Mouse (Mus musculus) kidney, embryonic 14.5 days (tissue): Measurements from ENCODE around the gene Scap. TPM values are rescaled to one million over a fixed set of nuclear protein-coding genes. Genes with fewer than 3 reads are reported as not detected.
"Not testable (repeated sequence)": the region's sequence is repeated elsewhere in the genome, so short reads cannot be mapped to it uniquely, and the experiment has no call there.

Experiments
- ATAC-seq: fragments of 200-750 bp; cut with Nextera tagmentation; 2 replicates; pipeline ENCODE4 v1.8.0; 2017; ENCODE audit warnings: moderate number of reproducible peaks, mild to moderate bottlenecking, moderate TSS enrichment, moderate library complexity; ENCODE audit not compliant: low FRiP score, low TSS enrichment
- H3K27ac ChIP-seq: fragments of 300-500 bp; sonication (generic); 2 replicates; pipeline ENCODE4 v1.5.1; 2014; ENCODE audit warnings: low read depth, mild to moderate bottlenecking, low read length, moderate library complexity, mixed read lengths
- H3K27me3 ChIP-seq: fragments of 300-500 bp; sonication (generic); 2 replicates; pipeline ENCODE4 v1.6.1; 2014; ENCODE audit warnings: mild to moderate bottlenecking, low read length; ENCODE audit not compliant: control insufficient read depth, insufficient read depth
- H3K36me3 ChIP-seq: fragments of 300-500 bp; sonication (generic); 2 replicates; pipeline ENCODE4 v1.6.1; 2014; ENCODE audit warnings: low read length, mixed read lengths; ENCODE audit not compliant: control insufficient read depth, insufficient read depth
- H3K4me1 ChIP-seq: fragments of 300-500 bp; sonication (generic); 2 replicates; pipeline ENCODE4 v1.6.1; 2014; ENCODE audit warnings: low read length, mixed read lengths; ENCODE audit not compliant: control insufficient read depth, insufficient read depth
- H3K4me2 ChIP-seq: fragments of 300-500 bp; sonication (generic); replicated peaks from 2 replicates; pipeline ENCODE4 v1.6.1; 2014; ENCODE audit warnings: low read depth, mild to moderate bottlenecking, low read length
- H3K4me3 ChIP-seq: fragments of 300-500 bp; sonication (generic); 2 replicates; pipeline ENCODE4 v1.5.1; 2014; ENCODE audit warnings: mild to moderate bottlenecking, low read length
- H3K9ac ChIP-seq: fragments of 300-500 bp; sonication (generic); 2 replicates; pipeline ENCODE4 v1.6.1; 2014; ENCODE audit warnings: low read depth, mild to moderate bottlenecking, low read length, moderate library complexity
- H3K9me3 ChIP-seq: fragments of 300-500 bp; sonication (generic); 2 replicates; pipeline ENCODE4 v1.6.1; 2016; ENCODE audit warnings: low read length; ENCODE audit not compliant: control insufficient read depth
- WGBS: fragments of 180-500 bp; shearing (Covaris S2); extraction: QIAGEN DNeasy Blood & Tissue Kit; methylation state at CpG from one replicate; pipeline ENCODE4 v1.1.7; 2014; 5-methylcytosine and 5-hydroxymethylcytosine counted together
- polyA plus RNA-seq: library from polyadenylated mRNA; unstranded; fragments of >200 nt; fragmentation: Nextera tagmentation; extraction: Ambion mirVana; gene quantifications from 2 replicates; pipeline ENCODE4 v1.2.1, GENCODE M21; 2014

Gene Scap
- polyA plus RNA-seq, 1 experiment from 2014 or later, result 37.5 TPM

DNA sequence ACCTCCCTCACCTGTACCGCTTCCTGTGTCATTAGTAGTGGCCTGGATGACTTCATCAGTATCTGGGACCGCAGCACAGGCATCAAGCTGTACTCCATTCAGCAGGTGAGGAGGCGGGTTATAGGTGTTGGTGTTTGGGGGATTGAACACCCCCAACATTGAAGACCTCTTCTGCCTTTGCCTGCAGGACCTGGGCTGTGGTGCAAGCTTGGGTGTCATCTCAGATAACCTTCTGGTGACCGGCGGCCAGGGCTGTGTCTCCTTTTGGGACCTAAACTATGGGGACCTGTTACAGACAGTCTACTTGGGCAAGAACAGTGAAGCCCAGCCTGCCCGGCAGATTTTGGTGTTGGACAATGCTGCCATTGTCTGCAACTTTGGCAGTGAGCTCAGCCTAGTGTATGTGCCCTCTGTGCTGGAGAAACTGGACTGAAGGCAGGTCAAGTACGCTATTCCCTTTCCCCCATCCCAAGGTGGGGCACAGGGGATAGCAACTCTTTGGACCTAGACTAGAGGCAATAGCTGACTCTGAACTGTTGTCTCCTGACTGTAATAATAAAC lies 51.4 kb downstream of the Scap start:
- WGBS, result 92% methylated on average over 7 of the region's 7 CpGs

DNA sequence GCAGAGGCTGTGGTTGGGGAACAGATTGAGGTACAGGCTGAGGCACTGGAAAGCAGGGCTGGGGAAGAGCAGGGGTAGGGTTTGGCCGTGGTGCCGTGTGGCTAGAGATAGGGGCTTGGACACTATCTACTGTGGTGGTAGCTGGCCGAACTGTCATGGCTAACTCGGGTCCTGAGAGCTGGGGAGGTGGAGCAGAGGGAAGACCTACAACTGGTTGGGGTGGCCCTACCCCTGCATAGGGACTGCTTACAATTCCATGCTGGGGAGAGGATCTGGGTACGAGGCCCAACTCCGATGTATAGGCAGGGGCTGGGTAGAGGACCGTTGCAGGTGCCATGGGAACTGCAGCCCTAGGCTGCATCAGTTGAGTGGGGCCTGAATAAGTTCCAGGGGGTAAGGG lies 54.9 kb downstream of the Scap start:
- no peak overlapping the region for H3K4me3 ChIP-seq
- 95% methylated on average over 7 of the region's 7 CpGs for WGBS
- H3K4me1 ChIP-seq, result no peaks in the 10 kb centered on the region
- no peak overlapping the region for H3K27ac ChIP-seq
- H3K9me3 ChIP-seq, result no peaks in the 10 kb centered on the region
- H3K36me3 ChIP-seq, result peaks cover 98% of the 10 kb centered on the region
- ATAC-seq, result no peak
- H3K9ac ChIP-seq, result no peak overlapping the region
- no peak overlapping the region for H3K4me2 ChIP-seq
- no peaks in the 10 kb centered on the region for H3K27me3 ChIP-seq

More for the DNA sequence above, 51.4 kb downstream of the Scap start:
- H3K9me3 ChIP-seq, result no peaks in the 10 kb centered on the region
- H3K4me3 ChIP-seq, result no peak overlapping the region
- peaks cover 76% of the 10 kb centered on the region for H3K36me3 ChIP-seq
- H3K27ac ChIP-seq, result no peak overlapping the region
- no peak for ATAC-seq
- no peaks in the 10 kb centered on the region for H3K27me3 ChIP-seq
- H3K4me1 ChIP-seq, result no peaks in the 10 kb centered on the region
- H3K9ac ChIP-seq, result no peak overlapping the region
- H3K4me2 ChIP-seq, result no peak overlapping the region

DNA sequence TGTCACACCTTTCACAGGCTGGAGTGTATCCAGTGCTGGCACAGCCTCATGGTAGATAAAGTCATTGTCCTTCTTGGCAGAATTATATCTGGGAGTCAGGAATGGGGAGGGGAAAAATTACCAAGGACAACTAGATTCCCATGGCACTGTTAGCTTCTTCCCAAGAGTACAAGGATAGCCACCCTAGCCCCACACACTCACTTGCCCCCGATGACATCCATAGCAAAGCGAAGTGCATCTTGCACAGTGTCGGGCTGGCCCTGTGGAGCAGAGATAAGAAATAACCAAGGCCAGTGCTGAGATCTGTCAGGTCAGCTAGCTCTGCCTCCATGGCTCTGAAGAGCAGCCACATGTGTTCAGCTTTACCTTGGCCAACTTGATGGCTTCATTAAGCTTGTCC lies 57.8 kb downstream of the Scap start:
- ATAC-seq, result no peak
- Histone ChIP-seq H3K4me3 (no peak overlapping the region), H3K4me1 (no peaks in the 10 kb centered on the region), H3K9ac (no peak overlapping the region), H3K27ac (no peak overlapping the region), H3K36me3 (peaks cover 85% of the 10 kb centered on the region), H3K4me2 (no peak overlapping the region), H3K27me3 (no peaks in the 10 kb centered on the region), H3K9me3 (no peaks in the 10 kb centered on the region)
- 99% methylated on average over 3 of the region's 3 CpGs for WGBS

DNA sequence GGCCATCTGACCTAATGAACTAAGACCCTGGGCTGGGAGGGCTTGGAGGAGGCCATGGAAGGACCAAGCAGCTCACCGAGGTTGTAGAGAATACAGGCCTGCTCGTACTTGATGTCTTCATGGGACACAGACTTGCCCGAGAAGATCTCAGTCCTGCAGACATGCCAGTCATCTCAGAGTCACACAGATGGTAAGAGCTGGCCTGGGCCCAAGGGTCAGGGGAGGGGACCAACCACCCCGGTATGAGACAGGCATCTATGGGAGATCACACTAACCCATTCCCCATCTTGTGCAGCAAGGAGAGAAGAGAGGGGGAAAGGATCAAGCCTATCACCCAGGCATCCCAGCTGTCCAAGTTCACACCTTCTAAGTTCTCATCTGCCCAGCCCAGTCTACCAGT lies 60.2 kb downstream of the Scap start:
- H3K4me3 ChIP-seq, result no peak overlapping the region
- H3K9ac ChIP-seq, result no peak overlapping the region
- H3K4me1 ChIP-seq, result no peaks in the 10 kb centered on the region
- no peak for ATAC-seq
- no peaks in the 10 kb centered on the region for H3K9me3 ChIP-seq
- 91% methylated on average over 4 of the region's 4 CpGs for WGBS
- no peak overlapping the region for H3K27ac ChIP-seq
- H3K36me3 ChIP-seq, result peaks cover 68% of the 10 kb centered on the region
- H3K4me2 ChIP-seq, result no peak overlapping the region
- H3K27me3 ChIP-seq, result no peaks in the 10 kb centered on the region

DNA sequence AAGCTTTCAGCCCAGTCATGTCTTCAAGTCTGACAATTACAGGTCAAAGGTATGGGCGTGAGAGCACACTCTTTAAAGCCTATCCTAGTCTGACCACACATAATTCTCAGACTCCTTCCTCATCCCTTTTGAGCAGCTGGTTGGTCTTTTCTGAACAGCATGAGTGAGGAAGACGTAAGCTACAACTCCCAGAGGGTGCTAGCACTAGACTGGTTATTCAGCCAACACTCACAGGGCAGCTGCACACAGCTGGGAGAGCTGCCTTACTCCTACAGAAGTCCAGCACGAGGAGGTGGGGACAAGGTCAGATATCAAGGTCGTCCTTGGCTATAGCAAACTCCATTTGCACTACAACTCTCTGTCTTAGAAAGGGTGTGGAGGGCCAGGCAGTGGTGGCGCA lies 67.6 kb downstream of the Scap start:
- H3K4me1 ChIP-seq, result no peaks in the 10 kb centered on the region
- H3K27me3 ChIP-seq, result no peaks in the 10 kb centered on the region
- H3K9ac ChIP-seq, result no peak overlapping the region
- WGBS, result 79% methylated on average over 5 of the region's 5 CpGs
- no peak overlapping the region for H3K4me3 ChIP-seq
- peaks cover 12% of the 10 kb centered on the region for H3K36me3 ChIP-seq
- no peak for ATAC-seq
- no peaks in the 10 kb centered on the region for H3K9me3 ChIP-seq
- no peak overlapping the region for H3K4me2 ChIP-seq
- no peak overlapping the region for H3K27ac ChIP-seq

DNA sequence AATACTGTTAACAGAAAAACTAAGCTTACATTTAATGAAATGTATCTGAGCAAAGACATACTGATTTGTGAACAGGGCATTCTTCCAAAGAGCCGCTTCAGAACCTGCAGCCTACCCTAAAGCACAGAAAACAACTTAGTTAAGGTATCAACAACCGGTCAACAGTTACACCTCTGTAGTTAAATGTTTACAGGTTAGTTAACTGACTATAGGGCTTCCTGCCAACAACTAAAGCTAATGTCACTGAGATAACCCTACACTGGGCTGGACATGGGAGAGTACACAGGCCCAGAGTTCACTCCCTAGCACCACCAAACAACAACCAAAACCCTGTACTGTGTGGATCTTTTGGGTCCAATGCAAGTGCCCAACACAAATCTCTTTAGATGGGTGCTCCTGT lies 69.6 kb downstream of the Scap start:
- peaks cover 6% of the 10 kb centered on the region for H3K4me1 ChIP-seq
- H3K9ac ChIP-seq, result no peak overlapping the region
- H3K36me3 ChIP-seq, result peaks cover 4% of the 10 kb centered on the region; the same call in 1 of the 2 replicates
- no peaks in the 10 kb centered on the region for H3K27me3 ChIP-seq
- H3K4me2 ChIP-seq, result no peak overlapping the region
- 96% methylated on average over 2 of the region's 2 CpGs for WGBS
- no peak for ATAC-seq
- H3K9me3 ChIP-seq, result no peaks in the 10 kb centered on the region
- no peak overlapping the region for H3K4me3 ChIP-seq
- H3K27ac ChIP-seq, result no peak overlapping the region

DNA sequence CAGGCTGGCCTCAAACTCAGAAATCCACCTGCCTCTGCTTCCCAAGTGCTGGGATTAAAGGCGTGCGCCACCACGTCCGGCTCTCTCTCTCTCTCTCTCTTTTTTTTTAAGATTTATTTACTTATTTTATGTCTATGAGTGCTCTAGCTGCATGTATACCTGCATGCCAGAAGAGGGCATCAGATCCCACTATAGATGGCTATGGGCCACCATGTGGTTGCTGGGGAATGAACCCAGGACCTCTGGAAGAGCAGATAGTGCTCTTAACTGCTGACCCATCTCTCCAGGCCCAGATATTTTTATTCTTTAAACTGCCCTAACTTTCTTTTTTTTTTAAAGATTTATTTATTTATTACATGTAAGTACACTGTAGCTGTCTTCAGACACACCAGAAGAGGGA lies 70.2 kb downstream of the Scap start:
- H3K36me3 ChIP-seq, H3K4me3 ChIP-seq, ATAC-seq, H3K4me1 ChIP-seq, H3K9ac ChIP-seq, H3K4me2 ChIP-seq, H3K9me3 ChIP-seq, H3K27me3 ChIP-seq, H3K27ac ChIP-seq: not testable (repeated sequence)
- 92% methylated on average over 4 of the region's 4 CpGs for WGBS

DNA sequence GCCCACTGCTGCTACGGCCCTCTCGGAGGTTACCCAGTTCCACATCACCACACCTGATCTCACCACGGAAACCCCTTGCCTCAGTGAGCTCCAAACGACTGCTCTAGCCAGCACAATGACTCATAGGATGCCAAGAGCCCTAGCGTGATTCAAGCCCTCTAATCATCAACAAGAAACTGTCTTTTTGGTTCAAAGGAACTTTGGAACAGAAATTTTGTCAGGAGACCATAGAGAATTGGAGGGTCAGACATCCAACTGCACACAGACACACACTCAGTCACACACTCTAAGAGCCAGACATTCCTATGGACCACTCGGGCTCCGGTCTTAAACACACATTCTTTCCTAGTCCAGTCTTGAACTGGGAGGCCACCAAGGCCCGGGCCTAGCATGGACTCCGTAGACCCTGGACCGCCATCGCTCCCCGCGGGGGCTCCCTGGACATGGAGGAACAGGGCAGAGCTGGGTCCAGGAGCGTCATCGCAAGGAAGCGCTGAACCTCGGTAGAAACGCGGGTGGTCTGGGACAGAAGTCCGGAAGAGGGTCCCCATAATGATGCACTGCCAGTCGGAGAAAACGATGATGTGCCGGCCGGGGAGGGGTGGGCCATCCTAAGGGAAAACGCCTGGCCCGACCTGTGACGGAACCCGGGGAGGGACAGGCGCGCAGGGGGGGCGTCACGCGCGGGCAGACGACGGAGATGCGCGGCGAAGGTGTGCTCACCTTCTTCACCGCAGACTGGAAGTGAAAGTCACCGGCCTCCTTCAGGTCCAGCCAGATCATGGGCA lies 74.4 kb downstream of the Scap start:
- Histone ChIP-seq H3K4me3 (peak overlapping the region; percentile 90), H3K9ac (peak overlapping the region; percentile 88), H3K36me3 (no peaks in the 10 kb centered on the region), H3K27ac (0 out of 2 replicates have a peak overlapping the region, but pooled peaks have one; percentile 17), H3K4me1 (peaks cover 11% of the 10 kb centered on the region), H3K27me3 (no peaks in the 10 kb centered on the region), H3K9me3 (no peaks in the 10 kb centered on the region), H3K4me2 (peak overlapping the region; percentile 89)
- peak; percentile 65 for ATAC-seq
- 1% methylated on average over 41 of the region's 41 CpGs for WGBS

DNA sequence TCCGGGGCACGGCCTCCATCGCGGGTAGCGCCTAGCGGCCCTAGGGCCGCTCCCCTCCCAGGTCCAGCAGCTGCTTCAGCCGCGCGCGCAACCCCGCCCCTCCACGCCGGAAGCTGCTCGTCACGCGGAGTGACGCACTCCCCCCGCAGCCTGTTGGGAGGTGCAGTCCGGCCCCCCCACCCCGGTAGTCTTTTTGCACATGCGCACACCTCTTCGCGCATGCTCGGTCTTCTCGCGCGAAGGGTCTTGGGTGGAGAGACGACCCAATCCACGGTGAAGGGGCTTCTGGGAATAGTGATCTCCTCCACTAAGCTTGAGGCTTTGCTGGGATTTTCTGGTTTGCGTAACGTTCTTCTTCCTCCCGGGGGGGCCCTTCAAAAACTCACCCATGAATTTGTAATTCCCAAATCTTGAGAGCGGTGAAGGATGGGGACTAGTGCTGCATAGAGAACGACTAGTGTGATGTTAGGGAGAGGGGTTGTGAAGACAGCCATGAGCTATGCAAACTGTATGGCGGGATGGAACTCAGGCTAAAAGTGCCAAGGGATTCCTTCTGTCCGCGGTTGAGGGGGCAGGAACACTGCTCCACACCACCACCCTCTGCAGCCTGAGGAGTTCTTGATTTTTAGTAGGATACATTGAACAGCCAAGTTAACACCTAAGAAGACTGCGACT lies 75.1 kb downstream of the Scap start, which contains the start of gene Ptpn23:
TSS of gene Ptpn23 (minus strand) at position 115 of the 675 bp plus-strand sequence.
- ATAC-seq, result peak; percentile 96
- peak within 1 kb of the TSS; percentile 89 for H3K4me2 ChIP-seq
- 1% methylated on average over 36 of the region's 39 CpGs for WGBS

More for the DNA sequence above, 75.1 kb downstream of the Scap start, which contains the start of gene Ptpn23:
- Histone ChIP-seq H3K4me1 (peaks cover 11% of the 10 kb centered on the region), H3K27ac (peak within 1 kb of the TSS; percentile 84), H3K4me3 (peak within 1 kb of the TSS; percentile 90), H3K27me3 (no peaks in the 10 kb centered on the region), H3K36me3 (no peaks in the 10 kb centered on the region), H3K9me3 (no peaks in the 10 kb centered on the region), H3K9ac (peak within 1 kb of the TSS; percentile 88)
